Comparison of ENCODE assay signal across 10 mouse cellular contexts in genomic region chr10:75954381-75954811, GRCm38 (mm10). TPM values are rescaled to one million over a fixed set of nuclear protein-coding genes. Genes with fewer than 3 reads are reported as not detected.
DNase-seq lines count a peak whose midpoint lies in the region; ATAC-seq and TF ChIP-seq lines count a peak whose summit lies in the region.
"Had no signal": no experiment of that assay in that cellular context is flagged by ENCODE, and none has a peak within 500 bp of the region (broad histone marks: within the 10 kb centered on the region; RNA-seq: fewer than 3 reads in every experiment).

TSS of gene Gm5134 (plus strand) at chr10:75954514.

- H3K9me3 ChIP-seq in heart, postnatal 0 days (replicated peaks; ENCODE audit: control insufficient read depth, low read length): no peaks in the 10 kb centered on the region
- H3K9me3 ChIP-seq in forebrain, embryonic 12.5 days: no peaks in the 10 kb centered on the region
- no peaks in the 10 kb centered on the region for H3K9me3 ChIP-seq in liver, embryonic 11.5 days (ENCODE audit: control insufficient read depth, low read length)

- no peak within 1 kb of the TSS for H3K9ac ChIP-seq in heart, postnatal 0 days (replicated peaks; ENCODE audit: low read depth, low read length)
- no peak within 1 kb of the TSS for H3K9ac ChIP-seq in forebrain, embryonic 12.5 days
- H3K9ac ChIP-seq in liver, embryonic 11.5 days (ENCODE audit: low read depth, low read length): peak within 1 kb of the TSS; percentile 66

- peaks cover 6% of the 10 kb centered on the region; the same call in 1 of the 2 replicates for H3K4me1 ChIP-seq in heart, postnatal 0 days (ENCODE audit: control insufficient read depth, insufficient read depth)
- H3K4me1 ChIP-seq in forebrain, embryonic 12.5 days: peaks cover 10% of the 10 kb centered on the region; the same call in 1 of the 2 replicates
- peaks cover 9% of the 10 kb centered on the region; the same call in 1 of the 2 replicates for H3K4me1 ChIP-seq in liver, embryonic 11.5 days (replicated peaks; ENCODE audit: control insufficient read depth, insufficient read depth, low read length)

- peak within 1 kb of the TSS; percentile 24; the same call in 1 of the 2 replicates for H3K4me2 ChIP-seq in heart, postnatal 0 days (ENCODE audit: low read depth, low read length)
- peak within 1 kb of the TSS; percentile 35 for H3K4me2 ChIP-seq in forebrain, embryonic 12.5 days
- peak within 1 kb of the TSS; percentile 71 for H3K4me2 ChIP-seq in liver, embryonic 11.5 days

- H3K27ac ChIP-seq in heart, postnatal 0 days (ENCODE audit: low read depth): no peak within 1 kb of the TSS
- H3K27ac ChIP-seq in forebrain, embryonic 12.5 days: no peak within 1 kb of the TSS
- no peak within 1 kb of the TSS for H3K27ac ChIP-seq in liver, embryonic 11.5 days (ENCODE audit: low read depth, low read length)

- no peak within 1 kb of the TSS; the same call in 1 of the 2 replicates for H3K4me3 ChIP-seq in heart, postnatal 0 days (ENCODE audit: low read depth, low read length)
- H3K4me3 ChIP-seq in forebrain, embryonic 12.5 days (replicated peaks): 0 out of 2 replicates have a peak within 1 kb of the TSS, but pooled peaks have one; percentile 2
- peak within 1 kb of the TSS; percentile 46 for H3K4me3 ChIP-seq in liver, embryonic 11.5 days (ENCODE audit: low read depth, low read length)

- no peak for ATAC-seq in heart, postnatal 0 days (ENCODE audit: insufficient read depth, low read depth)
- no peak for ATAC-seq in forebrain, embryonic 12.5 days (ENCODE audit: low FRiP score)
- ATAC-seq in liver, embryonic 11.5 days (replicated peaks; ENCODE audit: low FRiP score): no peak

- H3K36me3 ChIP-seq in heart, postnatal 0 days (replicated peaks; ENCODE audit: control insufficient read depth, insufficient read depth, low read length): no peaks in the 10 kb centered on the region
- H3K36me3 ChIP-seq in forebrain, embryonic 12.5 days (replicated peaks): no peaks in the 10 kb centered on the region
- H3K36me3 ChIP-seq in liver, embryonic 11.5 days (ENCODE audit: control insufficient read depth, insufficient read depth, low read length): no peaks in the 10 kb centered on the region
- no peaks in the 10 kb centered on the region for H3K36me3 ChIP-seq in splenic B cell, adult 2 months (ENCODE audit: control insufficient read depth, insufficient read depth, low read length, poor library complexity, severe bottlenecking)

- no peak for TF ChIP-seq EP300 in heart, postnatal 0 days (IDR thresholded peaks at IDR 0.05; ENCODE audit: low read depth)

- DNase-seq in heart, postnatal 0 days (ENCODE audit: low spot score): no peak
- DNase-seq in heart, postnatal 36 days: no peak
- DNase-seq in liver, embryonic 11.5 days (ENCODE audit: low spot score): no peak
- DNase-seq in splenic B cell, adult 2 months (ENCODE audit: low read depth, low spot score): peak; percentile 38
- no peak for DNase-seq in cerebellum, adult 18-20 months
- DNase-seq in right cerebral cortex, adult 2 months (ENCODE audit: low spot score in 2 of 2): no peak
- DNase-seq in embryo, embryonic 9.5 days (ENCODE audit: extremely low spot score): no peak

- WGBS in heart, postnatal 0 days: 17% methylated on average over 20 of the region's 20 CpGs
- WGBS in forebrain, embryonic 12.5 days: 34% methylated on average over 20 of the region's 20 CpGs
- WGBS in liver, embryonic 11.5 days: 24% methylated on average over 20 of the region's 20 CpGs

- H3K27me3 ChIP-seq in heart, postnatal 0 days (ENCODE audit: control insufficient read depth, insufficient read depth, low read length): peaks cover 9% of the 10 kb centered on the region; the same call in 1 of the 2 replicates
- H3K27me3 ChIP-seq in forebrain, embryonic 12.5 days: peaks cover 18% of the 10 kb centered on the region
- H3K27me3 ChIP-seq in liver, embryonic 11.5 days (replicated peaks; ENCODE audit: control insufficient read depth, insufficient read depth, low read length): peaks cover 9% of the 10 kb centered on the region
- no peaks in the 10 kb centered on the region for H3K27me3 ChIP-seq in splenic B cell, adult 2 months (ENCODE audit: control insufficient read depth, insufficient read depth, low read length, poor library complexity, severe bottlenecking)

- no peak for TF ChIP-seq CTCF in heart, postnatal 0 days (IDR thresholded peaks at IDR 0.05; ENCODE audit: low read depth)

- intact Hi-C loops in heart, postnatal 36 days (cut with DNase I): loop anchor here (5.0 kb wide), 1 partner anchor 367 kb away; the partner anchor contains the start of gene Ggt5

RNA-seq across cellular contexts. Expression of gene Gm5134, which starts in this region (rescaled TPM):
- total RNA-seq in heart, postnatal 0 days (2014; rRNA removed; ENCODE audit: low replicate concordance): 4.9 TPM in 1 of 2 replicates, not detected in the other
- not detected in 2 replicates for polyA plus RNA-seq in heart, postnatal 0 days (2015; fragmentation: Nextera tagmentation; extraction: Ambion mirVana)
- total RNA-seq in heart, postnatal 36 days (2021): not detected
- not detected in 2 replicates for polyA plus RNA-seq in forebrain, embryonic 12.5 days (2016; fragmentation: Nextera tagmentation; extraction: Ambion mirVana)
- polyA plus RNA-seq in liver, embryonic 11.5 days (2014; fragmentation: Nextera tagmentation; extraction: Ambion mirVana): 0.06 and 0.22 TPM in 2 replicates
- total RNA-seq: heart, adult 8-10 months; MEL had no signal
